Mouse (Mus musculus): ENCODE results near the gene BC067074.

The BC067074 gene

DNA sequence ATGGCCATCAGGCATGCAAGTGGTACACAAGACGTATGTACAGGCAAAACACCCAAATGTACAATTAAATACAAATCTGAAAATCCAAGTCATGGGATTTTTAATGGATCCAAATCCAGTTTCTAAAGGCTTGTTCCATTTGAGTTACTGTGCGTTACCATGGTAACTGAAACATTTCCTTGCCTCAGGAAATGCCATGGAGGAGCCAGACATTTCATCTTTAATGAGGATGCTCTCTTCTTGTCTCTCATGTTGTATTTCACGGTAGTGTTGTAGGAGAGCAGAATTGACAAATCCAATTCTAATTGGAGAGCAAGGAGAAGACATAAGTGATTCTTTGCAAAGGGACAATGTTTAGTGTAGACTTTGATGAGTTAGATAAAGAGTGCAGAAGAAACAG is 31.3 kb downstream of the BC067074 start:
- in situ Hi-C loops (cut with MboI), result no loop called here

DNA sequence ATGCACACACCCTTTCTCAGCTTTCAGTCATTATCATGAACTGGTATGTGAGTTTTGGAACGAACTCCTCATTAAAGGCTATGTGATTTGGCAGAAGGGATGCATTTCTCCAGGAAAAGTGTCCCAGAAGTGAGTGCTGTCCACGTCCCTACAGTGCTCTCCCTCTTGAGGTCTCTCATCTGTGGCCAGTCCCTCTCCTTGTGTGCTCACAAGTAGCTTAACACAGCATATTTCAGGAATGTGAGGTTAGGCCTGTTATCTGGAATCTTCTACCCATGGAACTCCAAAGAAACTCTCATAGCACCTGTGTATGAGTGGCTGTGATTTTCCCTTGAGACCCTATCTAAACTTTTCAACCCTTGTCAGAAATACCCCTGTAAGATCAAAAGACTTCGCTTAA is 32.7 kb downstream of the BC067074 start:
- in situ Hi-C loops (cut with MboI), result no loop called here

DNA sequence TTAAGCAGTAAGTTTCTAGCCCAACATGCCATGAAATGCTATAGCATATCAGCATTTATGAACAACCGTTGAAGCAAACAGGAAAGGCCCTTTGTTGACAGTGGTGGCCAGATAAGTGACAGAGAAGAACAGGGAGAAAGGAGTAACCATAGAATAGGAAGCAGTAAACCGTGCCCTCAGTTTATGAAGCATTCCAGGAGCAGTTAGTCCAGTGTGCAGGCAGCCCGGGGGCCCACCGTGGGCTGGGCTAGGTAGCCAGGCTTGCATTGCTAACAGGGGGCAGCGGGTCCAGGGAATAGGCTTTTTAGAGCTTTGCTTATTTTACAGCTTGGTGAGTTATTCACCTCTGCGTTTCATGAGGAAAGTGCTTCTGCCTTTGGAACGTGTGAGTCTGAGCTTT is 39.3 kb downstream of the BC067074 start:
- in situ Hi-C loops (cut with MboI), result loop anchor here (10.0 kb wide), 1 partner anchor 283 kb away; the partner anchor contains the start of gene Snx18

DNA sequence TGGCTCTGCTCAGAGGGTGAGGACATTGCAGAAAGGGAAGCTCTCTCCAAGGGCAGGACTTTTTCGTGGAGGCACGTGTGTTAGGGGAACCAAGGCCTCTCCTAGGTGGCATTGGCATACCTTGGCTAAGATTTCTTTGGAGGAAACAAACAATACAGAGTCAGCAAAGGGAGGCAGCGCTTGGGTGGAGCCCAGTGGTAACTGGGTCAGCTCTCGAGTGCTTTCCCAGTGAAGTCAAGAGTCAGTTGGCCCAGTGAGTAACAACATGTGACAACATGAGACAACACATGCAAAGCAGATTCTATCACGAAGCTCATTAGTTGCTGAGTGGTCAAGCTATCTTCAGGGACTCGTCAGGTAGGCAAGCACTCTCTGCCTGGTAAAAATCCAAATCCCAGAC is 40.4 kb downstream of the BC067074 start:
- in situ Hi-C loops (cut with MboI), result loop anchor here (10.0 kb wide), 1 partner anchor 281 kb away; the partner anchor contains the start of gene Snx18

DNA sequence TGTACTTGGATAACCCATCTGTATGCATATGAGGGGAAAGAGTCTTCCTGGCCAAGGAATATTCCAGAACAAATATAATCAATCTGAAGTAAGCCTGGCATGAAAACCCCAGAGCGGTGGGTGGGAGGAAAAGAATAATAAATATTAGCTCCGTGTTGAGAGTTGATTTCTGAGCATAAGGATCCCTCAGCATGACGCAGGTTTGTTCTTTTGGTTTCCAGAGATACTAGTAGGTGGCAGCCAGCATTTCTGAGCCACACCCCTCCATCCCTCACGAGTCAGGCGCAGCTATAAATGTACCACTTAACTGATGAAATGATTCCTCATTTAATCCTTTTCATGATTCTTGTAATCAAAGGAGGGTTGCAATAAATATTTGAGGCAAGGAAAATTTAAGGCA is 41.0 kb downstream of the BC067074 start:
- in situ Hi-C loops (cut with MboI), result loop anchor here (10.0 kb wide), 1 partner anchor 281 kb away; the partner anchor contains the start of gene Snx18

DNA sequence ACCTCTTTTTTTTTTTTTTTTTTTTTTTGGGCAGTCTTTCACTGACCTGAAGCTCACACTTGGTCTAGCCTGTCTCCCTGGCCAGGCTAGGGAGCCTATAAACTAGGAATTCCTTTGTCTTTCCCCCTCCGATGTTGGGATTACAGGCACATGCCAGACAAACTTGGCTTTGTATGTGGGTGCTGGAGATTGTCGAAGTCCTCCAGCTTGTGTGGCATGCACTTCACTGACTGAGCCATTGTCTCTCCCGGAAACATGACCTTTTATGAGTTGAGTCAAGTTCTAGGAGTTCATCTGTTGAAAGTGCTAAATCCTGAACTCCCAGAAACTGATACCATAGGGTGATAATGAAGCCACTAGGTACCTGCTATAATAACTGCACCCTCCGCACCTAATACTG is 41.8 kb downstream of the BC067074 start:
- in situ Hi-C loops (cut with MboI), result loop anchor here (10.0 kb wide), 1 partner anchor 280 kb away; the partner anchor contains the start of gene Snx18

DNA sequence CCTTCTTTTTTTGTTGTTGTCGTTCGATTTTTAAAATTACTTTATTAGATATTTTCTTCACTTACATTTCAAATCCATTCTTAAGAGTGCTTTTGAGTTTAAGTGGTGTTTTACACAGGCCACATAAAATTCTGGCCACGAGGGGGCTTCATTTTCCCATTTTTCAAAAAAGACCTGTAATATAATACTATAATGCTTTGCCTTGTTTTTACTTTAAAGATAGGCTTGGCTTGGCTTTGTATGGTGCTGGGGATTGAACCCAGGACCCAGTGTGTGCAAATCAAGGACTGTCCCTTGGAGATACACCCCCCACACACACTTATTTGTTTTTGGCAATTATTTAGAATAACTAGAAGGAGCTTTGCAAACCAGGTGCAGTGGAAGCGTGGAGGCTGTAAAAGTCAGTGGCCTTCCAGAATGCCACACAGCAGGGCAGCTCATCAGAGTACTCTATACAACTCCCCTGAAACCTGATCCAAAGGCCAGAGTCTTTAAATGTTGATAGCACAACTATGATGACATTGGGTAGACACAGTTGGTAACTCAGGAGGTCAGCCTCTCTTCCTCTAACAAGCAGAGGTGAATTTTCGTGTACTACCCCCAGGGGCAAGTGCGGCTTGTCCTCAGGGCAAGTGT is 44.4 kb downstream of the BC067074 start:
- in situ Hi-C loops (cut with MboI), result loop anchor here (10.0 kb wide), 1 partner anchor 277 kb away; the partner anchor contains the start of gene Snx18

DNA sequence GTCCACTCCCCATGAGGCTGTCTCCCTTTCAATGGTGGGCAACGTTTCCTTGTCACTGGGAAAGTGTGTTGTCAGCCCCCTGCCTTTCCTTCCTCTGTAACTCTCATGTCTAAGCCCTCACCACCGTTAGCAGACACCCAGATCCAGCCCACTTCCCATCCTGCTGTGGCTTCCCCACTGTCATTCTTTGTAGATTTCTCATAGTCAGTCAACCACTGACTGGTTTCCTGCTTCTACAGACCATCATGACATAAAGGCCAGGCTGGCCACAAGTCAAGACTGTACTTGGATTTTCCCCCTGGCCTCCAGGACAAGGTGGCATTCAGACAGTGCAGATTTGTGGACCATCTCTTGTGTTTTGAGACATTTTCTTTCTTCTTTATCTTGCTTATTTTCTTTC is 47.7 kb downstream of the BC067074 start:
- in situ Hi-C loops (cut with MboI), result no loop called here

DNA sequence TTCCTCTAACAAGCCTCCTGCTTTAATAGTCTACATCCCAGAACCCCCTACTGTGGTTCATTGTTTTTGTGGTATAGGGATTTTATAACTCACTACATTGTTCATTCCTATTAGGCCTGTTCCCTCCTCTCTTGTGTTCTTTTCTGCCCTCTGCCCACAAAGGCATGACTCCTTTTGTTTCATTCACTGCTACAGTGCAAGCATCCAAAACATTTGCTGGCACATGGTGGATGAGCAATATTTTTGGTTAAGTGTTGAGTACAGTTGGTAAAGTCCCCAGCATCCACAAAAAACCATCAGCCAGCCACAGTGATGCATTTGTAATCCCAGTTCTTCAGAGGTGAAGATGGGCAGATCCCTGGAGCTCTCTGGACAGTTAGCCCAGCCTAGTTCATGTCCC is 48.2 kb downstream of the BC067074 start:
- in situ Hi-C loops (cut with MboI), result no loop called here

DNA sequence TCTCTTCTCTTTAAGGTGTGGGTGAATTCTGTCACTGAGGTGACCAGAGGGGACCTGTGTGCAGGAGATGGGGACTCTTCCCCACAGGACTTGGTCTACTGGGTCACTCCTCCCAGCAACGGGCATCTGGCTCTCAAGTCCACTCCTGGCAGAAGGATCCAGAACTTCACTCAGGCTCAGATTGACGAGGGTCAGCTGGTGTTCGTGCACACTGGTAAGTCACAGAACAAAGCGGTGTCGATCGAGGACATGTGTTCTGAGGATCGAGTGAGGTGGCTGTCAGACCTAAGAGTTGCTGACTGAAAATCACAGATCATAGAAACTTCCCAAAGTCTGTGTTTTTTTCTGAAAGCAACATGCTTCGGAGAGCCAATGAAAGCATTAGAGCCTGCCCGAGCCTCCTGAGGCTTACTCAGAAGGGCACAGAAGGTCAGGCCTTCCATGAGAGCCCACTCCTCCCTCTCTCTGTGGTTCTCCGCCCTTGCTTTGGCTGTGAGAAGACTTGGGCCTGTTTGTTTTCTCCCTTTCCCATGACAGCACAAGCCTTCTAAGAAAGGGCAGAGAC is 49.5 kb downstream of the BC067074 start:
- in situ Hi-C loops (cut with MboI), result no loop called here

DNA sequence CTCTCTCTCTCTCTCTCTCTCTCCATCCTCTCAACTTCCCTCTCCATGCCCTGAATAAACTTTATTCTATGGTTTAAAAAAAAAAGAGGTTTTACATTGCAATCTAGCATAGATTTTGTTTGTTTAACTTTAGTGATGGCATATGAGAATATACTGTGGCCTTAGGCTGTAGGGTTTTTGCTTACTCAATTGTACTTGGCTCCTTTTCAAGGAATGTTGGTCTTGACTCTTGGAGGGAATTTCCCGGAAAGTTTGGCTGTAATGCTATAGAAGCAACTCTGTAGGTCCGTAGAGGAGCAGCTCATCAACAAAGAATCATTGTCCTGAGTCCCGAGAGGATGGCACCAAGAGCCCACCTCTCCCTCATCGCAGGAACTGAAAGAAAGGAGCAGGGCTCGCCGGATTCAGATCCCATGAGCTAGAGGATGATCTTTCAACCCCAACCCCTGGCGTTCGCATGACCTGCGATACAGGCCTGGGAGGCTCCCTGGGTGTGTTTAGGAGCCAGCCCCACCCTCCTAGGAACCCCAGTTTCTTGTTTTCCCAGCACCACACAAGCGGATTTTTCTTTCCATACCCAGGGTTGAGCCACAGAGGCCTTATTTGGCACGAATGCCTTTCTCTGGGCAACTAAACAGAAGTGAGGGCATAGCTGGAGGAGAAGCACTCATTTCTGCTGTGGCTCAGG is 57.9 kb downstream of the BC067074 start:
- in situ Hi-C loops (cut with MboI), result no loop called here

DNA sequence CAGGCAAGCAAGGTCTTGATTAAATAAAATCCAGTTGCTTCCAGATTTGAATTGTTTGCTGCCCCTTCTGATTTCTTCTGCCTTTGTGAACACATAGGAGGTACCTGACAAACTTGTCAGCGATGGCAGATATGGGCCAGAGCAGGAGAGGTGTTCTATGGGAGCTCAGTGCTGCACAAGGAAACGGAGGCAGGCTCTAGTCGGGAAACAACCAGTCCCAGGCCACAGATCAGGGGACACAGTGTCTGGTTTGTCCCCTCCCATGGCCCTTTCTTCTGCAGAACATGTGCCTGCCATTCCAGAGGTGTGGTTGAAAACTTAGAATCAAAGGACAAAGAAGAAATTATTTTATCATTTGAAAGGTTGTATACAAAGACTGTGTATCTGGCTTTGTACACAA is 60.6 kb downstream of the BC067074 start:
- in situ Hi-C loops (cut with MboI), result no loop called here

DNA sequence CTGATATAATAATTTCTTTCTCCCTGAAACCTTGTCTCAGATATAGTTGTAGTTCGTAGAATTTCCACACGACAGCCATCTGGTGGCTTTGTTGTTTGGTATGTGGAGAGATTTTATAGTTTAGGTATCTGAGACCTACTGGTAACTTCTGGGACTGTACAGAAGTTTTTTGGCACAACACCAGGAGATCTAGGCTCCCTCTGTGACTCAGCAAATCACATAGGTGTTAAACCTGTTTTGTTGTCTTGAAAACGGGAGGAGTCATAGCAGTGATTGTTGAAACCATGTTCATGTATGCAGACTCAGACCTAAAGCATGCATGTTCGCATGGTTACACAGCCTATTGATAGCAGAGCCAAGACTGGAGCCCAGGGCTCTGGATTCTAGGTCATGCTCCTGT is 61.0 kb downstream of the BC067074 start:
- in situ Hi-C loops (cut with MboI), result no loop called here

DNA sequence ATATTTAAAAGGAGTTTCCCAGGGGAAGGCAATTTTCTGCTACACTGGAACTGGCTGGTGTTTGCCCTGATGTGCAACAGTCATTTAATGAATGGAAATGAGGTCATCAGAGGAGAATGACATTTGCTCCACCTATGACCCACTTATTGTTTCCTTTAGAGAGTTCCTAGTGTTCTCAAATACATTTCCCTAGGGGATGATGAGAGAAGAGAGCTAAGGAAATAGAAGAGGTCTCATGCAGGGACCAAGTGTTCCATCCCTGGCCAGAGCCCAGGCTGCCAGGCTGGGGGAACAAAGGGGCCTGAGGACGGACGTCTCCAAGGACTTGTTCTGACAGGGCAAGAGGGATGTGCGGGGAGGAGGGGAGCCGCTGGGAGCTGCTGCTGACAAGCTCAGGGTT is 62.1 kb downstream of the BC067074 start:
- in situ Hi-C loops (cut with MboI), result no loop called here

DNA sequence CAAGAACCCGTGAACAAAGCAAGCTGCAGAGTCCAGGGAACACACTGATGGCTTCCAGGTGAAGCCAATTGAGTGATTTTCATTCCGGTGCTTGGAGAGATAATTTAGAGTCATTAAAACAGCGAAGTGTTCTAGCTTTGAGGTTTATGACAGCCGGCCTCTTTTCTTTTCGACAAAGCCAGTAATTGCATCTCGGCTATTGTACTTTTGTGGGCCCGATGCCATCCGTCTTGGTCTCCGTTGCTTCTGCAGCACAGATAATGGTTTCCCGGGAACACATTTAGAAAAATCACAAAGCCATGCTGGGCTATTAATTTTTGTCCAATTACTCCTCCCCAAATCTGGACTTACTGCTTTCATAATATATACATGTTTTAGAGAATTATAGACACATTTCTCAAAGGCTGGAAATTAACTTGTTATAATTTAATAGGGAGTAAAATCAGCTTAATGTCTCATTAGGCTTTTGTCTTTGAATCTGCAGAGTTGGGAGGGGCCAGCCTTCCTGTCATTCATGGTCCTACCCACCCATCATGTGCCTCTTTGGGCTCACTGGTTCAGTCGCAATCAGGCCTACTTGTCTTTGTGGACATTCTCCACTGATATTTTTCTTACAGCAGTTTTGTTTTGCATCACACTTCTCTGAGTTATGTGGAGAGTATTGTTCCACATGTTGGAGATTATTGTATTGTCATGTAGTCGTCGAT is 64.6 kb downstream of the BC067074 start:
- in situ Hi-C loops (cut with MboI), result no loop called here

DNA sequence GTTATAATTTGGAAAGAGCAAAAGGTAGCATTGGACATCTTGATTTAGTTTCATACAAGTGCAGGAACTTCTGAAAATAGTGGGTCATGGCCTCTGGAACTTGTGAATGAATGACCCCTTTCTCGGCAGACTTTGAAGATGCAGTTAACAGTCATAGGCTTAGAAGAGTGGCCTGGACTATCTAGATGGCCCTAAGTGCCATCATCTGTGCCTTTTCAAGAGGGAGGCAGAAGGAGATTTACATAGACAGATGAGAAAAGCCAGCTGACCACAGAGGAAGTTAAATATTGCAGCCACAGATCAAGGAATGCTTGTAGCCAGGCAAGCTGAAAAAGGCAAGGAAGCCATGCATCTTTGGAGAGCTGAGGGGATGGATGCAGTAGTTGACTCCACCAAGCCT is 66.7 kb downstream of the BC067074 start:
- in situ Hi-C loops (cut with MboI), result no loop called here

DNA sequence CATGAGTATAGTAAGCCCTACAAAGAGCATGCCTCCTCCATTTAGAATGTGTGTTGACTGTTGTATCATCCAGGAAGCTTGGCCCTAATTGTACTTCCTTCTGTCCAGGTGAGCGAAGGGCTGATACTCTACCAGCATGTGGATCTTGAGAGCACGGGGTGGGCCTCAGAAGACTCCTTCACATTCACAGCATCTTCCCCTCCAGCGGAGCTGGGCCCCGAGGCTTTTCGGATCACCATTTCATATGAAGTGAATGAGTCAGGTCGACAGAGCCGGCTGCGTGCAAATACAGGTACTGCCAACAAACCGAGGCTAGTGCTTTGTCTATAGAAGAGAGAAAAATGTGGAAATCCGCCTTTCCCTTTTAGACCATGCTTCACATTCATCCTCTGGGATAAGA is 73.0 kb downstream of the BC067074 start:
- in situ Hi-C loops (cut with MboI), result no loop called here

DNA sequence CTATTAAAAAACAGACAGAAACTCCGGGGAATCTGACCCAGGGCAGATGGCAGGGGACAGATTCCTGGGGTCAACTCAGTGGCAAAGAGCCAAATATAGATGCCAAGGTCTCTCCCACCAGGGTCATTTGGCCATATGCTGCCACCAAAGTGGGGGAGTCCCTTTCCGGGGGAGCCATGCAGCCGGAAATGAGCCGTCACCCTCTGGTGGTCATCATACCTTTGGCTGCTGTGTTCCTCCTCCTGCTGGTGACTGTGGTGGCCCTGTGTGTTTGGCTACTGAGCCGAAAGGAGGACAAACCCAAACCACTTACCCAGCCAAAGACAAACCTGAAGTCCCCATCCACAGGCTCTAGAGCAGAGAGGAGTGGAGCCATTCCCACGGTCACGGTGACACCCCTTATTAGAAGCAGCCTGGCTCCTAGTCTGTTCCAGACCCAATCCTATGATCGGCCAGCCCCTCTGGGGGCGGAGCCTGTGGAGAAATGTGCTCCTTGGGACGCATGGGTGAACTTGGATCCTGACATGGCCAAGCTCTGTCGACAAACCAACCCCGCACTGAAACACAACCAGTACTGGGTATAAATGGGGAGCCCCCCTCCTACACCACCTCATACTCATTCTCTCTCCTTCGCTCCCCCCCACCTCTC is 76.1 kb downstream of the BC067074 start:
- in situ Hi-C loops (cut with MboI), result no loop called here

DNA sequence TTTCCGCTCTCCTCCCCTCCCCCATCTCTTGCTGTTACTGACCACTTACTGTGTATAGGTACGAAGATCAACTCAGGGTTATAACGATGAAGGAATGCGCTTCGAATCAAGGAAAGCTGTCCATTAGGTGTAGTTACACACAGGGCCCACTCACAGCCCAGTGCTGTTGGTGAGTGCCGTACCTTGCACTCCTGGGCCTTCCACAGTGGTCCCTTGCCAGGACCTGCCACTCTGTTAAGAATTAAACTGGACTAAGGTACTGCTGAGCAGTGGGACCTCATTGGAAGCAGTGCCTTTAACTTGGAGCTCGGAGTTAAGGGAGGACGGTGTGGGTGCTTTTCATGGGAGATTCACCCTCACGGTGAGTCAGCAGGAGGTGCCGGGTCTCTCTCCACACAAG is 76.7 kb downstream of the BC067074 start:
- in situ Hi-C loops (cut with MboI), result no loop called here

DNA sequence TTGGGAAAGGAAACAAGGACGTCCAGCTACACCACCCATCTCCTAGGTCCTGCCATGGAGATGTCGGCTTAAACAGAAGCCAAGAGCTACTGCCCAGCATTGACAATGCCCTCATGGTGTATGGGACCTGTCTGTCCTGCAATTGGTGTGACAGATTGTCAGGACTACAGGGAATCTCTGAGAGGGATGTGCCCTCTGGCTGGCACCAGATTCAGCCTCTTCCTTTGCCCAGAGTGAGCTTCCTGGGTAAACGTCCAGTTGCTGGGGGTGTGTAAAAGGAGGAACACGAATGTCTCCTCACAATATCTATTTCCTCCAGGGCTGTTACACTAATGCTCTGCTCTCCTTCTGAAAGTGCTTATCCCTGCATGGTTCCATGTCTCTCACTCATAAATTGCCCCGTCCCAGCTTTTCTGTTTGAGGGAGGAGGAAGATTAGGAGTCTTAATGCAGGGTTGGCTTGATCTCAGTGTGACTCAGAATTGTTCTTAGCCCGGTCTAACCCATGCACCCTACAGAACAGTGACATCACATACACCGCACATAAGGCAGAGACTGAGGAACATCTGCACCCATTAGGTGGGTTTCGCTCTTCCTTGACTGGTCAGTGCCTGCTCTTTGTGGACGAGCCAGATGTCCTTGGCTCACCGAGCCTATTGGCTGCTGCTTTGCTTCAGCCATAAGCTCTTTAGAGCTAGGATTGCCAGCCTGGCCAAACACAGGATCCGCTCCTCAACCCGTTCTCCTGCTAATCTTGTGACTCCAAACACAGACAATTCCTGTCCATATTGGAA is 80.5 kb downstream of the BC067074 start:
- in situ Hi-C loops (cut with MboI), result no loop called here

DNA sequence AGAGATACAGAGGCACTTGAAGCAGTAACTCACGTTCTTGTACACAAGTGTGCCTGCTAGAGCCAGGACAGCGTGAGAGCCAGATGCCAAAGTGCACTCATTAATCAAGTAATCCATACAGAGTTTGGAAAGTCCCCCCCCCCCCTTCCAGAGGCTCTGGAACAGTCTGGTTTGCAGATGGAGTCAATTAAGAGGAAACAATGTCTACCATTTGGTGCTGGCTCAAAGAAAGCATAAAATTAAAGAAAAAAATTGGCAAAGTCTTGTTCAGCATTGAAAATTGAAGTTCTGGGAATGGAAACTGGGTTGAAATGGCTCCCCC is 81.1 kb downstream of the BC067074 start:
- in situ Hi-C loops (cut with MboI), result no loop called here

Data from mature B cell (primary cell).